Mouse (Mus musculus) stomach, postnatal 0 days (tissue): ENCODE data around the gene Aldh1b1. TPM values are rescaled to one million over a fixed set of nuclear protein-coding genes. Genes with fewer than 3 reads are reported as not detected.

Source experiments
- ATAC-seq: fragments of 200-750 bp; cut with Nextera tagmentation; 2 replicates; pipeline ENCODE4 v1.8.0; 2017; ENCODE audit not compliant: low FRiP score, low TSS enrichment
- DNase-seq: peaks from one replicate; pipeline ENCODE4 v3.0.0-alpha.2; 2016; ENCODE audit warnings: low spot score
- H3K27ac ChIP-seq: fragments of 300-500 bp; sonication (generic); replicated peaks from 2 replicates; pipeline ENCODE4 v1.5.1; 2014; ENCODE audit warnings: mild to moderate bottlenecking, control low read depth
- H3K27me3 ChIP-seq: fragments of 300-500 bp; sonication (generic); 2 replicates; pipeline ENCODE4 v1.6.1; 2014; ENCODE audit warnings: low read length; ENCODE audit not compliant: control insufficient read depth, insufficient read depth
- H3K36me3 ChIP-seq: fragments of 300-500 bp; sonication (generic); 2 replicates; pipeline ENCODE4 v1.6.1; 2014; ENCODE audit warnings: low read length, mixed read lengths; ENCODE audit not compliant: control insufficient read depth, insufficient read depth
- H3K4me1 ChIP-seq: fragments of 300-500 bp; sonication (generic); replicated peaks from 2 replicates; pipeline ENCODE4 v1.6.1; 2014; ENCODE audit warnings: antibody characterized with exemption; ENCODE audit not compliant: control insufficient read depth, insufficient read depth
- H3K4me2 ChIP-seq: fragments of 300-500 bp; sonication (generic); replicated peaks from 2 replicates; pipeline ENCODE4 v1.6.1; 2014; ENCODE audit warnings: low read depth, mild to moderate bottlenecking, control low read depth, moderate library complexity
- H3K4me3 ChIP-seq: fragments of 300-500 bp; sonication (generic); 2 replicates; pipeline ENCODE4 v1.5.1; 2014; ENCODE audit warnings: low read depth, low read length, control low read depth
- H3K9ac ChIP-seq: fragments of 300-500 bp; sonication (generic); 2 replicates; pipeline ENCODE4 v1.6.1; 2014; ENCODE audit warnings: mild to moderate bottlenecking, low read length, control low read depth, mixed read lengths
- H3K9me3 ChIP-seq: fragments of 300-500 bp; sonication (generic); 2 replicates; pipeline ENCODE4 v1.6.1; 2016; ENCODE audit warnings: low read length; ENCODE audit not compliant: control insufficient read depth
- CTCF ChIP-seq: IDR thresholded peaks from 2 replicates; pipeline ENCODE4 v1.5.1; 2016; ENCODE audit warnings: antibody characterized with exemption, low read depth, mild to moderate bottlenecking, moderate library complexity
- EP300 ChIP-seq: optimal IDR thresholded peaks from 2 replicates; pipeline ENCODE3; 2016; ENCODE audit warnings: antibody characterized with exemption
- WGBS: fragments of 180-500 bp; shearing (Covaris S2); extraction: QIAGEN DNeasy Blood & Tissue Kit; methylation state at CpG from one replicate; pipeline ENCODE4 v1.1.7; 2014; 5-methylcytosine and 5-hydroxymethylcytosine counted together
- polyA plus RNA-seq: library from polyadenylated mRNA; unstranded; fragments of >200 nt; fragmentation: Nextera tagmentation; extraction: Ambion mirVana; gene quantifications from 2 replicates; pipeline ENCODE4 v1.2.1, GENCODE M21; 2015

Aldh1b1 gene
- polyA plus RNA-seq = 6.8 and 7.5 TPM in 2 replicates

- Histone ChIP-seq H3K27ac (no peak within 1 kb of the TSS), H3K4me2 (peak within 1 kb of the TSS; percentile 76), H3K9ac (peak within 1 kb of the TSS; percentile 50), H3K9me3 (no peaks in the 10 kb centered on the region), H3K27me3 (no peaks in the 10 kb centered on the region), H3K36me3 (no peaks in the 10 kb centered on the region), H3K4me1 (0 out of 2 replicates have a peak, but pooled peaks cover 2% of the 10 kb centered on the region), H3K4me3 (peak within 1 kb of the TSS; percentile 46)
- ATAC-seq (peak; percentile 75), DNase-seq (peak; percentile 82)
- TF ChIP-seq EP300 (no peak), CTCF (no peak; the same call in 1 of the 2 replicates)
- WGBS = 0% methylated on average over 26 of the region's 26 CpGs
These were observed at the start of gene Aldh1b1 for GRCm38 (mm10) chr4:45798964-45799363. Gene Aldh1b1, plus strand, starts transcription at chr4:45799022.

GRCm38 (mm10) chr4:45749449-45749848 is 49.4 kb upstream of the Aldh1b1 start:
- Histone ChIP-seq H3K36me3 (no peaks in the 10 kb centered on the region), H3K27ac (no peak overlapping the region), H3K4me2 (no peak overlapping the region), H3K9me3 (no peaks in the 10 kb centered on the region), H3K4me3 (no peak overlapping the region), H3K4me1 (no peaks in the 10 kb centered on the region), H3K27me3 (no peaks in the 10 kb centered on the region; the same call in 1 of the 2 replicates), H3K9ac (no peak overlapping the region)
- DNase-seq (no peak), ATAC-seq (no peak)
- WGBS = 64% methylated on average over 10 of the region's 10 CpGs
- TF ChIP-seq EP300 (no peak), CTCF (no peak)

GRCm38 (mm10) chr4:45750477-45750876 is 48.3 kb upstream of the Aldh1b1 start:
- H3K4me3 ChIP-seq = no peak overlapping the region
- WGBS = 83% methylated on average over 6 of the region's 6 CpGs
- H3K9me3 ChIP-seq = no peaks in the 10 kb centered on the region
- DNase-seq (no peak), ATAC-seq (no peak)
- no peaks in the 10 kb centered on the region for H3K4me1 ChIP-seq
- H3K27ac ChIP-seq = no peak overlapping the region
- TF ChIP-seq EP300 (no peak), CTCF (no peak)
- H3K9ac ChIP-seq = no peak overlapping the region
- H3K36me3 ChIP-seq = no peaks in the 10 kb centered on the region
- H3K27me3 ChIP-seq = no peaks in the 10 kb centered on the region; the same call in 1 of the 2 replicates
- no peak overlapping the region for H3K4me2 ChIP-seq

GRCm38 (mm10) chr4:45753211-45753809 is 45.5 kb upstream of the Aldh1b1 start:
- no peak overlapping the region for H3K4me2 ChIP-seq
- TF ChIP-seq EP300 = no peak
- no peak for TF ChIP-seq CTCF
- H3K27ac ChIP-seq = 0 out of 2 replicates have a peak overlapping the region, but pooled peaks have one; percentile 30
- H3K9ac ChIP-seq = no peak overlapping the region
- DNase-seq (no peak), ATAC-seq (no peak)
- WGBS = 50% methylated on average over 5 of the region's 6 CpGs
- H3K4me1 ChIP-seq = no peaks in the 10 kb centered on the region
- no peaks in the 10 kb centered on the region for H3K9me3 ChIP-seq
- H3K27me3 ChIP-seq = no peaks in the 10 kb centered on the region; the same call in 1 of the 2 replicates
- no peaks in the 10 kb centered on the region for H3K36me3 ChIP-seq
- H3K4me3 ChIP-seq = no peak overlapping the region

- Histone ChIP-seq H3K9ac (no peak overlapping the region), H3K4me1 (no peaks in the 10 kb centered on the region), H3K4me2 (no peak overlapping the region), H3K36me3 (no peaks in the 10 kb centered on the region), H3K27me3 (no peaks in the 10 kb centered on the region; the same call in 1 of the 2 replicates), H3K4me3 (no peak overlapping the region), H3K9me3 (no peaks in the 10 kb centered on the region), H3K27ac (no peak overlapping the region)
- TF ChIP-seq EP300 (no peak), CTCF (no peak)
- WGBS = 64% methylated on average over 4 of the region's 4 CpGs
- DNase-seq (no peak), ATAC-seq (no peak)
These were observed 44.7 kb upstream of the Aldh1b1 start for GRCm38 (mm10) chr4:45754171-45754570.

- ATAC-seq (no peak), DNase-seq (no peak)
- Histone ChIP-seq H3K27me3 (no peaks in the 10 kb centered on the region), H3K4me3 (no peak overlapping the region), H3K9ac (no peak overlapping the region), H3K4me2 (no peak overlapping the region), H3K9me3 (no peaks in the 10 kb centered on the region), H3K4me1 (no peaks in the 10 kb centered on the region), H3K27ac (no peak overlapping the region), H3K36me3 (no peaks in the 10 kb centered on the region)
- WGBS = 65% methylated on average over 9 of the region's 9 CpGs
- TF ChIP-seq CTCF (no peak), EP300 (no peak)
These were observed 43.7 kb upstream of the Aldh1b1 start for GRCm38 (mm10) chr4:45755097-45755496.
